Mouse (Mus musculus) R1 (cell line): ENCODE data around the gene Atxn2.
A peak's percentile ranks its signal among the peaks of the same experiment; 100 is the strongest.

ENCODE experiments used
- DNase-seq: peaks from one replicate; pipeline ENCODE4 v3.0.0-alpha.2; 2018; ENCODE audit warnings: low read depth, low spot score

Gene Atxn2

DNA sequence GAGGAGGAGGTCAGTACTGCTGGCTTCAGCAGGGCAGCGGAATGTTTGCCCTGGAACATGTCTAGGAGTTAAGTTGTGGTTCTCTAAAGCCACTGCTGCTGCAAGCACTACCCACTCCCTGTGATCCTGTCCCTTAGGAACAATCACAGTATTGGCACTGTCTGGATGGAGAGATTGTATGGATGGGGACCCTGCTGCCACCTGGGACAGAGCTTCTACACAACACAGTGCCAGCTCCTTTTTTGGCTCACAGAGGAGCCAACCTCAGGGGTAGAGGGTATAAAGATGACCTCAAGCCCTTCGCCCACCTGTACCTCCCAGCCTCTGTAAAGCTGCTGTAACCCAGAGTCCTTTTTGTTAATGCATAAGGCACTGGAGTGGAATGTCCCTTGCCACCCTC, 105.5 kb downstream of the Atxn2 start:
- no peak for DNase-seq

DNA sequence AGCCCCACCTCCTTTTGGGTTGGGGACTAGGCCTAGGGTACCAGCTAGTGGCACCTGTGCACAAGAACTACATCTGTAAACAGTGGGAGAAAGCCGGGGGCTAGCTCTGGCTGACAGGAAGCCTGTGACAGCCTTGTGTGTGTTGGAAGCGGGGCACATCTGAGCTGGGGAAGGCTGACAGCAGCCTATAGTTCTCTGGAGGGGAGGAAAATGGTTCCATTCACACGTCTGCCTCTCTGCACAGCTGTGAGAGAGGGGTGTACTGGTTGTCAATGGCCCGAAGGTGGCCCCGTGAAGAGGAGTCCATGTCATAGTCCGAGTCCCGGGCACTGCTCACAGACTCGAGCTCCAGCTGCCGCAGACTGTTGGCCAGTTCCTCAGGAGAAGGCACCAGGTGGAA, 106.4 kb downstream of the Atxn2 start:
- DNase-seq = no peak

- DNase-seq = no peak
Observed at GRCm38 (mm10) chr5:121818401-121818800, 107.3 kb downstream of the Atxn2 start.

DNA sequence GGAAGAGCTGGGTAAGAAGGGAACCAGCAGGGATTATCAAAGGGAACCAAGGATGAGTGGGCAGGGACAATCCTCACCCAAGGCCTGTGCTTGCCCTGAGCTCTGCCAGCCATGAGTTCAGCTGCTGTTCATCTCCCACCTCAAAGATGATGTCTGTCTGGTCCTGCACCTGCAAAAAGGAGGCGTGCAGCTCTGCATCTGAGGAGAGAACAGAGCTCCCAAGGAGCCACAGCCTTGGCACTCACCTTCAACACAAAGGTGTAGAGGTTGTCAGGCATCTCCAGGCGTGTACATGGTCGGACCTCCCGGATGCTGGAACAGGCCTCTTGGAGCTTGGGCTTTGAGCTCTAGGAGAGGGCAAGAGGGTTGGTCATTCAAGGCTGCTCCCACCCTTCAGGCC, 107.7 kb downstream of the Atxn2 start:
- no peak for DNase-seq

GRCm38 (mm10) chr5:121819559-121819958, 108.4 kb downstream of the Atxn2 start:
- DNase-seq = no peak

- DNase-seq = no peak
Observed at GRCm38 (mm10) chr5:121820161-121820560, 109.0 kb downstream of the Atxn2 start.

DNA sequence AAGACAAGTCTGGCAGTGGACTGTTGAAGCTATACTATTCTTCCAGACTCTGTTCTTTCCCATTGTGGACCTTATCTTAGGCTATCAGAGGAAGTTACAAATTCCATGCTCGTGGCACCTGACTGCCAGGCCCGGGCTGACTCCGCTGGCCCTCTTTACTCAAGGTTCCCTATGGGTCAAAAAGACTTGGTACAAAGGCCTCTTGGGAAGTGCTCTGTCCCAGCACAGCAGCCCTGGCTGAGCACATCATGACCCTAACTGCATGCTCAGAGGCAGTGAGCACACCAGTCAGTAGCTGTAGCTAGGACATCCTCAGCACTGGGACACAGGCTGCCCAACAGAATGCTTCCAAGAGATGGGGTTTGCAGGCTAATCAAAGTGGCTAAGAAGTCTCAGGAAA, 109.5 kb downstream of the Atxn2 start:
- no peak for DNase-seq

DNA sequence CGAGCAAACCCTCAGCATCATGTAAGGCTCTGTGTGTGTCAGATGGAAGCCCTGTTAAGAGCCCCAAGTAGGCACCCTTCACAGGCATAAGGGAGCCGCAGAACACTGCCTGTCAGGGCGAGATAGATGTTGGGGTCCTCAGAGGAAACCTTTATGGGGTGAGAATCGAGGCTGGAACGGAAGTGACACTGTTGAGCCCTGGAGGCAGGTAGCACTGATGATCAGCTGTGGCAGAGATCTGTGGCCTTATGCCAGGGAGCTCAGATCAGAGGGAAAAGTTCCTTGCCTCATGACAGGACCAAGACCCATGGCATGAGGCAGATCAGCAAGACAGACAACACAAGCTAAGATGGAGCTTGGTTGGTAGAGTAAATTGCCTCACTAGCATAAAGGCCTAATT, 110.0 kb downstream of the Atxn2 start:
- DNase-seq = no peak

- DNase-seq = no peak
Observed at GRCm38 (mm10) chr5:121821552-121821951, 110.4 kb downstream of the Atxn2 start.

- no peak for DNase-seq
Observed at GRCm38 (mm10) chr5:121822786-121823505, 111.8 kb downstream of the Atxn2 start.

DNA sequence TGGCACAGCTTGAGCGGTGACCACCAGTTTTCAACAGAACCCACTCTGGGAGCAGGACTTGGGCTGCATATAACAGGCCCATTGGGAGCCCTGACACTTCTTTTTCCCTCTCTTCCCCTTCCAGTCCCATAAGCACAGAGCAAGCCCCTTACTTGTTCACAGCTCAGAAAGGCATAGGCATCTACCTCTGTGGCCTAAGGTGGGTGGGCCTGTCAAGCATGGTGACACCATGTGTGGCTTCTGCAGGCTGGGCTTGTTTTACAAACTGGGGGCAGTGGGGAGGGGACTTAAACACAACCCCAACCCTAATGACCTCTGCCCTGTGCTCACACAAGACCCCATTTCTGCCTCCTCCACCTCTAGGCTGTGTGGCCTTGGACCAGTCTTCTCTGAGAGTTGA, 112.5 kb downstream of the Atxn2 start:
- no peak for DNase-seq

GRCm38 (mm10) chr5:121824121-121824520, 113.0 kb downstream of the Atxn2 start:
- DNase-seq = no peak

DNA sequence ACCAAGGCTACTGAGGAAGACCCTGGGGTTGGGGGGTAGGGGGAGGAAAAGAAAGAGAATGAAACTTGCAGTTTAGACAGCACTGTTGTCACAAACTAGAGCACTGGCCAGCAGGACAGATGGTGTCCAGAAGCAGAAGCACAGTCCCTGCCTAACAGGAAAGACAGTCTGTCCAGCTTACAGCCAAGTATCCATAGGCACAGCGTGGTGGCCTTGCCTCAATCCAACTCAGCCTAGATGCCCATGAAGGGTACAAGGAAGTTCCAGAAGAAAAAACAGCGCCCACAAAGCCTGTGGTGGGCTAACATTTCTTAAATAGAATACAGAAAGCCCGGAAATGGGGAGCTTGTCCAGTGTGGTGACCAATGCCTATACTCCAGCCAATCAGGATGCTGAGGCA, 114.5 kb downstream of the Atxn2 start:
- no peak for DNase-seq

GRCm38 (mm10) chr5:121827876-121828275, 116.7 kb downstream of the Atxn2 start:
- no peak for DNase-seq

- peak; percentile 77 for DNase-seq
Observed at GRCm38 (mm10) chr5:121828491-121829432, 117.6 kb downstream of the Atxn2 start.

DNA sequence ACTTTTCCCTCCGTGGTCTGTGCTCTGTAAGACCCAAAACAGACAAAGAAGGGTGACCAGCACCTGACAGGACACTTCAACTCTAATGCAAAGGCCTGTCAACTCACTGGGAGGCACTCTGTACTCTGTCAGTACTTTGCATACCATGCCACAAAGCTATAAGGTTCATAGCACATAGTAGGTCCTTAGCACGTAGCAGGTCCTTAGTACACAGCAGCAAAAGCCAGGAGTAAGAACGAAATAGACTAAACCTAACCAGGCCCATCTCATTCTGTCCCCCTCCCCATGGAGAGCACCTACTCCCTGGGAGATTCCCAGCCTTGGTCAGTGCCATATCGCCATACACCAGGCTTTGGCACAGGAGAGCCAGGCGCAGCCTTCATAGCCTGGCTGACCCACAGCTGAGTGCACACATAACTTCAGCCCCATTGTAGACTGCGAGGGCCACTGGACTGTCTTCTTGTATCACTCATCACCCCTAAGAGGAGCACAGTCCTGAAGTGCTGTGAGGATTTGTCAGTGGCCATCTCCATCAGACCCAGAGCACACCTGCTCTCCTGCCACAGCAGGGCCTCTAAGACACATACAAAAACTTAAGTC, 120.0 kb downstream of the Atxn2 start:
- DNase-seq = no peak

GRCm38 (mm10) chr5:121832376-121833155, 121.4 kb downstream of the Atxn2 start:
- no peak for DNase-seq

GRCm38 (mm10) chr5:121833159-121833558, 122.0 kb downstream of the Atxn2 start:
- DNase-seq = no peak

- DNase-seq = no peak
Observed at GRCm38 (mm10) chr5:121833572-121834240, 122.6 kb downstream of the Atxn2 start.

GRCm38 (mm10) chr5:121834241-121834606, 123.1 kb downstream of the Atxn2 start:
- DNase-seq = no peak
